Mouse (Mus musculus): Measurements from ENCODE around the gene Gbx2. TPM values are rescaled to one million over a fixed set of nuclear protein-coding genes. Genes with fewer than 3 reads are reported as not detected.

The Gbx2 gene
- polyA plus RNA-seq (2016; fragmentation: Nextera tagmentation; extraction: Ambion mirVana): 0.18 TPM in 1 of 2 replicates, not detected in the other

DNA sequence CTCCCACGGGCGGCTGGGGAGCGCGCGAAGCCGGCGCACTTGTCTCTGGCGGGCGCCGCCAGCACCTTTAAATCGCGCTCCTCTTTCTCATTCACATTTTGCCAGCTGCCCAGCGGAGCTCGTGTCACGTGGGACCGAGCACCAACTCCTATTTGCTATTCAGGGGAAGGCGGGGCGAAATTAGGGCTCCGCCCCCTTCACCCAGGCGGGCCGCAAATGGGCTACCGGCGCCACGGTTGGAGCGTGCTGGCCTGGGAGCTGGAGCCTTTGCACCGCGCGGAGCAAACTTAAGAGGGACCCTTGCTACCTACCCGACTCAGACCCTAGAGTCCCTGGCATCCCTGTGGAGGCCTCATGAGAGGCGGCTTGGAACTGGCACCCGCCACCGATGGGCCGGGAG is at the start of gene Gbx2:
Gene Gbx2 (minus strand): TSS at position 60 of the 400 bp plus-strand sequence.
- no peaks in the 10 kb centered on the region for H3K36me3 ChIP-seq
- ATAC-seq (ENCODE audit: insufficient number of reproducible peaks, low FRiP score): peak; percentile 64
- peak within 1 kb of the TSS; percentile 52 for H3K4me3 ChIP-seq
- WGBS: under 1% methylated on average over 33 of the region's 33 CpGs
- H3K27me3 ChIP-seq (replicated peaks): peaks cover 95% of the 10 kb centered on the region
- peak within 1 kb of the TSS; percentile 55; the same call in 1 of the 2 replicates for H3K9ac ChIP-seq
- no peak within 1 kb of the TSS for H3K27ac ChIP-seq (ENCODE audit: poor library complexity, severe bottlenecking)
- peak within 1 kb of the TSS; percentile 93 for H3K4me2 ChIP-seq
- no peaks in the 10 kb centered on the region; the same call in 1 of the 2 replicates for H3K9me3 ChIP-seq (replicated peaks)
- peaks cover 42% of the 10 kb centered on the region for H3K4me1 ChIP-seq (replicated peaks)

DNA sequence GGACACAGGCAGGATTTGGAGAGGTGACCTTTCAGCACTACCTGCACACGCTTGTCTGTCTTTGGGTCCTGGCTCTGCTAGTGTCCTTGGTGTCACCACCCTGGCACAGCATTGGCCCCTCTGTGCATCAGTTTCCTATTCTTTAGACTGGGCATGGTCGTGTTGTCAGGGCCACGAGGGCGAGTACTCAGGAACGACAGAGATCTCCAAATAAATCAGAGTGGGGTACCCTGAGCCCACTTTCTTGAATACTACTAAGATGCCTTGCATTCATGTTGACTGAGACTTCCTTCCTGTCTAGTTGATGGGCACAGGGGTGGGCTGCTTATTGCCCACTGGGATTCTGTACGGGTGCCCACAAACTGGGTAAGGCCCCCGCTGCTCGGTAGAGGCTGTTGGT is 46.3 kb upstream of the Gbx2 start:
- no peaks in the 10 kb centered on the region for H3K4me1 ChIP-seq (replicated peaks)
- H3K9me3 ChIP-seq (replicated peaks): no peaks in the 10 kb centered on the region
- H3K27me3 ChIP-seq (replicated peaks): peaks cover 16% of the 10 kb centered on the region; the same call in 1 of the 2 replicates
- no peak overlapping the region for H3K9ac ChIP-seq
- WGBS: 84% methylated on average over 8 of the region's 8 CpGs
- H3K4me2 ChIP-seq: no peak overlapping the region
- ATAC-seq (ENCODE audit: insufficient number of reproducible peaks, low FRiP score): no peak
- no peaks in the 10 kb centered on the region for H3K36me3 ChIP-seq
- no peak overlapping the region for H3K4me3 ChIP-seq
- no peak overlapping the region for H3K27ac ChIP-seq (ENCODE audit: poor library complexity, severe bottlenecking)

DNA sequence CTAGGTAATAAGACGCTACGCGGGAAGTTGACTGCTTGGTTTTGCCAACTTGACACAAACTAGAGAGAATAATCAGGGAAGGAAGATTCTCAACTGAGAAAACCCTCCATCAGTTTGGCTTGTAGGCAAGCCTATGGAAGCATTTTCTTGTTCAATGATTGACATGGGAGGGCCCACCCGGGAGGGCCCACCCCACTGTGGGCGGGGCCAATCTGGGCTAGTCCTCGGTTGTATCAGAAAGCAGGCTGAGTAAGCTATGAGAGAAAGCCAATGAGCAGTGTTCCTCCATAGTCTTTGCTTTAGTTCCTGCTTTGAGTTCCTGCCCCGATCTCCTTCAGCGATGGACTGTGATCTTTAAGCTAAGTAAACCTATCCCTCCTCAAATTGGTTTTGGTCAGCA is 45.4 kb upstream of the Gbx2 start:
- ATAC-seq (ENCODE audit: insufficient number of reproducible peaks, low FRiP score): no peak
- H3K4me1 ChIP-seq (replicated peaks): no peaks in the 10 kb centered on the region
- no peaks in the 10 kb centered on the region for H3K36me3 ChIP-seq
- no peak overlapping the region for H3K4me3 ChIP-seq
- no peak overlapping the region for H3K4me2 ChIP-seq
- H3K9ac ChIP-seq: no peak overlapping the region
- 71% methylated on average over 8 of the region's 8 CpGs for WGBS
- H3K27ac ChIP-seq (ENCODE audit: poor library complexity, severe bottlenecking): no peak overlapping the region
- H3K9me3 ChIP-seq (replicated peaks): no peaks in the 10 kb centered on the region
- peaks cover 25% of the 10 kb centered on the region for H3K27me3 ChIP-seq (replicated peaks)

DNA sequence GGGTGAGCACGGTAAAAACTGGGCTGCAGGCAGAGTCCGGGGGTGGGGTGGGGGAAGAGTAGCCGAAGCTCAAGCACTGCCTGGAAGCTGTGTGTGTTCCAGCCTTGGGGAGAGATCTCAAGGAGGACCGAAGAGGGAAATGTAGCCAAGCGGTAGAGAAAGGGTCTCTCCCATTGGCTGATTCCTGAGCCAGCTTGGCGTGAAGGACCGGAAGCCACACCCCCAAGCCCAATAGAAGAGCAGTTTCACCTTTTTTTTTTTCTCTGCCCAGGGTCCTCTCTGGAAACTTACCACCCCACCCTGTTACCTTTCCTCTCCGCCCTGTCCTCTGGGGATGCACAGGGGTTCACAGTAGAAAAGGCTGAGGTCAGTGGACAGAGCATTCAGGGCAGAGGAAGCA is 43.6 kb upstream of the Gbx2 start:
- no peak overlapping the region for H3K9ac ChIP-seq

DNA sequence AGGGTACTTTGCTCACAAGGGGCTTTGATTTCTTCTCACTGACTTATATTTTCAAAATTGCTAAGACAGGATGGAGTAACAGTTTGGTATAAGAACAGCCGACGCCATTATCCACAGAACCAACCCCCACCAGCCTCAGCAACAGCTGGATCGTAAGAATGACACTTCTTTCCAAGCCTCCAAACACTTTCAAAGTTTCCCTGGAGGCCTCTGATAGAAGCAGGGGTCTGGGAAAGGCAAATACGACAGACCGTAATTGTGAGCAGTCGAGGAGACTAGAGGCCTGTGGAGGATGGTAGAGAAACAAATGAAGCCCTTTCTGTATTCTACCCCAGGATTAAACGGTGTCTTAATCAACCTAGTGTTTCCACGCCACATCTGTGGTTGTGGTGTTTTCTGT is 40.9 kb upstream of the Gbx2 start:
- no peaks in the 10 kb centered on the region for H3K36me3 ChIP-seq
- no peak for ATAC-seq (ENCODE audit: insufficient number of reproducible peaks, low FRiP score)
- no peak overlapping the region for H3K4me3 ChIP-seq
- no peaks in the 10 kb centered on the region for H3K9me3 ChIP-seq (replicated peaks)
- H3K9ac ChIP-seq: no peak overlapping the region
- 51% methylated on average over 8 of the region's 8 CpGs for WGBS
- H3K27ac ChIP-seq (ENCODE audit: poor library complexity, severe bottlenecking): no peak overlapping the region
- H3K27me3 ChIP-seq (replicated peaks): peaks cover 56% of the 10 kb centered on the region
- no peak overlapping the region for H3K4me2 ChIP-seq
- peaks cover 5% of the 10 kb centered on the region for H3K4me1 ChIP-seq (replicated peaks)

More for the DNA sequence above, 43.6 kb upstream of the Gbx2 start:
- no peak overlapping the region for H3K27ac ChIP-seq (ENCODE audit: poor library complexity, severe bottlenecking)
- WGBS: 72% methylated on average over 8 of the region's 8 CpGs
- H3K9me3 ChIP-seq (replicated peaks): no peaks in the 10 kb centered on the region
- no peaks in the 10 kb centered on the region for H3K36me3 ChIP-seq
- no peak for ATAC-seq (ENCODE audit: insufficient number of reproducible peaks, low FRiP score)
- H3K4me3 ChIP-seq: no peak overlapping the region
- no peaks in the 10 kb centered on the region for H3K4me1 ChIP-seq (replicated peaks)
- H3K27me3 ChIP-seq (replicated peaks): peaks cover 39% of the 10 kb centered on the region
- no peak overlapping the region for H3K4me2 ChIP-seq

DNA sequence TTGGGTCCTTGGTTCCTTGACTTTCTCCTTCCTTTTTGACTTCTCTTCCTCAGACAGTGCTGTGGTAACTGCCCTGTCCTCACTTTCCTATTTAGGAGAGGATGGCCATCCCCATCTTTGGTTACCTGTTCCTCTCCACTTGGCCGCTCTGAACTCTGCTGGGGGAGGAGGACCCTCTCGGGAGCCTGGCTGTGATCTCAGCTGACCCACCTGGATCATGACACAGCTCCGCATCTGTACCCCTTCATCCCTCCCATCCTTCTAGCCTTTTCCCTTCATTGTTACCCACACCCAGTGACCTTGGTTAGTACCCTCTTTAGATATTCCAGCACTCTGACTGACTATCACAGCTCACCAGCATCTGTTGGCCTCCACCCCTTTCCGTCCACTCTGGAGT is 38.7 kb upstream of the Gbx2 start:
- Histone ChIP-seq H3K4me2 (no peak overlapping the region), H3K9ac (no peak overlapping the region), H3K27me3 (replicated peaks) (peaks cover 72% of the 10 kb centered on the region), H3K9me3 (replicated peaks) (no peaks in the 10 kb centered on the region), H3K4me3 (no peak overlapping the region), H3K4me1 (replicated peaks) (peaks cover 5% of the 10 kb centered on the region), H3K27ac (ENCODE audit: poor library complexity, severe bottlenecking) (no peak overlapping the region), H3K36me3 (no peaks in the 10 kb centered on the region)
- no peak for ATAC-seq (ENCODE audit: insufficient number of reproducible peaks, low FRiP score)
- WGBS: 76% methylated on average over 4 of the region's 4 CpGs

DNA sequence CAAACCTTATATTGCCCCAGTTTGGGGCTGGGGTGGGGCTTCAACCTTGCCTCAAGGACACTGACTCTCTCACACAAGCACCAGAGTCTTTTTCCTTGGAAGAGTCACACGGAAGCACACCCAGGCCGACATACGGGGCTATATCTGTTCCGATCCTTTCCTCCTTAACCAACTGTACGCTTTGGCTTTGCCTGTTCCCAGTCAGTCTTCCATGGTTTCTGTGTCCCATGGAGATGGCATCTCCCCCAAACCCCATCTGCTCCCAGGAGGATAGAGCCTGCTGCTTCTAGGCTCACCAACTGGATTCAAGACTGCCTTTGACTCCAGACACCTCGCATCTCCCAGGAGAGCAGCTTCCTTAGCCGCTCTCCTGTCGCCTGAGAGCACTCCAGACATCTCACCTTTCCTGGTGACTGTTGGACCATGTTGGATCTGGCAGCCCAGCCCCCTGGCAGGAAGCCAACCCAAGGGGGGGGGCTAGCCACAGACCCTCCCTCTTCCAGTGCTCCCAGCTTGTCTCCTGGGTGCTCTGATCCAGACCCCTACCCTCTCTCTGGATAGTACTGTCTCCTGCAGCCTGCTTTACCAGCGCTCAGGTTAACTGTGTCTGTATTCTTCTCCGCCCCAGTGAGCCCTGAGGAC is 38.2 kb upstream of the Gbx2 start:
- H3K4me3 ChIP-seq: 0 out of 2 replicates have a peak overlapping the region, but pooled peaks have one; percentile 77
- peaks cover 76% of the 10 kb centered on the region for H3K27me3 ChIP-seq (replicated peaks)
- no peak for ATAC-seq (ENCODE audit: insufficient number of reproducible peaks, low FRiP score)
- H3K9ac ChIP-seq: no peak overlapping the region
- WGBS: 46% methylated on average over 10 of the region's 10 CpGs
- no peak overlapping the region for H3K27ac ChIP-seq (ENCODE audit: poor library complexity, severe bottlenecking)
- H3K36me3 ChIP-seq: no peaks in the 10 kb centered on the region
- peak overlapping the region; percentile 98; the same call in 1 of the 2 replicates for H3K4me2 ChIP-seq
- H3K4me1 ChIP-seq (replicated peaks): peaks cover 5% of the 10 kb centered on the region
- no peaks in the 10 kb centered on the region for H3K9me3 ChIP-seq (replicated peaks)

DNA sequence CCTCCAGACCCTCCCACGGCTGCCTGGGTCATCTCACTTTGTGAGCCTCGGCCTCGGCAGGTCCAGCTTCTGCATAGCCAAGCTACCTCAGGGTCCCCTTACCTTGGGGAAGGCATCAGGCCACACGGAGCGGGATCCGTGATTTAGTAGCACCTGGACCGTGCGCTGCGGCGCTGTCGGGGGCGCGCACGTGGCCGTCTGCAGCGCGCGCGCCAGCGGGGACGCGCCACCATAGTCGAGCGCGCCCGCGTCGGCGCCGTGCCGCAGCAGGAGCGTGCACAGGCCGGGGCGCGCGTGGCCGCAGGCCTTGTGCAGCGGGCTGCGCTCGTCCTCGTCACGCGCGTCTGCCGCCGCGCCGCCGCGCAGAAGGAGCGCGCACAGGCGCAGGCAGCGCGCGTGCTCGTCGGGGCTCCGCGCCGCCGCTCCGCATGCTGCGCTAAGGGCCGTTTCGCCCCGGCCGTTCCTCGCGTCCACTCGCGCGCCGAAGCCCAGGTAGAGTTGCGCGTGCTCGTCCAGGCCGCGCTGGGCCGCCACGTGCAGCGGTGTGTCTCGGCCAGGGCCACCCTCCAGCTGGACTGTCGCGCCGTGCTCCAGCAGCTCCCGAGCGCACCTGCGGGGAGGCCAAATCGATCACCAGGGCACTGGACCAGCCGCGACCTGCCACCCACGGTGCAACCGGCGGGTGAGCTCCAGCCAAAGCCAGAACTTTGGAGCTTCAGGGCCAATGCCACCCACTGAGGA is 37.3 kb upstream of the Gbx2 start:
- H3K9ac ChIP-seq: peak overlapping the region; percentile 79
- no peaks in the 10 kb centered on the region for H3K36me3 ChIP-seq
- peaks cover 79% of the 10 kb centered on the region for H3K27me3 ChIP-seq (replicated peaks)
- H3K4me1 ChIP-seq (replicated peaks): peaks cover 5% of the 10 kb centered on the region
- H3K4me3 ChIP-seq: peak overlapping the region; percentile 77
- ATAC-seq (ENCODE audit: insufficient number of reproducible peaks, low FRiP score): peak; percentile 36; the same call in 1 of the 2 replicates
- peak overlapping the region; percentile 98 for H3K4me2 ChIP-seq
- H3K27ac ChIP-seq (ENCODE audit: poor library complexity, severe bottlenecking): no peak overlapping the region
- H3K9me3 ChIP-seq (replicated peaks): no peaks in the 10 kb centered on the region
- 1% methylated on average over 95 of the region's 95 CpGs for WGBS

DNA sequence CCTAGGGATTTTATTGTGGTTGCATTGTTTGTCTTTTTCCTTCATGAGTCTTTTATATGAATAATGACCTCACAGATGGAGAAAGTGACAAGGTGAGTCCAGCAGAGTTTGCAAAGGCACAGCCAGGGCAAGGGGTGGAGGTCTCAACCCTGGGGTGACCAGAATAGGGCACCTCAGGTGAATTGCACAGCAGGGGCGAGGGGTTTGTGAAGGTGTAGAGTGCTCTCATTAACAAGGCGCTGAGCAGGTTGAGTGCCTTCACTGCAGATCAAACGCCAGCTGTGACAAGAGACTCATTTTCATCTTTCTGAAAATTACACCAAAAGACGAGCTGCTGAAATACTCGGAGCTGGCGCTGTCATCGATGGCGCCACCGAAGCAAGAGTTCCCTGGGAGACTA is 36.6 kb upstream of the Gbx2 start:
- Histone ChIP-seq H3K4me1 (replicated peaks) (peaks cover 5% of the 10 kb centered on the region), H3K4me3 (peak overlapping the region; percentile 77; the same call in 1 of the 2 replicates), H3K36me3 (no peaks in the 10 kb centered on the region), H3K9ac (no peak overlapping the region), H3K9me3 (replicated peaks) (no peaks in the 10 kb centered on the region), H3K27ac (ENCODE audit: poor library complexity, severe bottlenecking) (no peak overlapping the region), H3K4me2 (peak overlapping the region; percentile 98), H3K27me3 (replicated peaks) (peaks cover 85% of the 10 kb centered on the region)
- WGBS: 14% methylated on average over 9 of the region's 9 CpGs
- no peak for ATAC-seq (ENCODE audit: insufficient number of reproducible peaks, low FRiP score)

DNA sequence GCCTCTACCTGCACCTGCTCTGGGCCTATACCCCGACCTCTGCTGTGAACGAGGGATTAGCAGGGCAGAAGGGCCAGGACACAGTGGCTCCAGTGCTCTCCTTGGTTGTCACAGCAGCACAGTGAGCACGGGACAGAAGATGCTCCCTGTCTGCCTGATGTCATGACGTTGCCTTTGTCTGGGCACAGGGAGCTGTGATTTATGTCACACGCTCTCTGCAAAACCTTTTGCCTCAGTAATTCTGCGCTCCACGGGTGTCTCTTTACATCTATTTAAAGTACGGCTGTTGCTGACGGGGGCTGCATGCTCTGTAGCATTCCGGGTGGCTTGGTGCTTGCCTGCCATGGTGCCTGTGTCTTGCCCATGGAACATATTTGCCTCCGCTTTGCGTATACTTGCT is 33.4 kb upstream of the Gbx2 start:
- H3K27me3 ChIP-seq (replicated peaks): peaks cover 68% of the 10 kb centered on the region
- H3K36me3 ChIP-seq: no peaks in the 10 kb centered on the region
- H3K4me3 ChIP-seq: no peak overlapping the region
- 61% methylated on average over 12 of the region's 12 CpGs for WGBS
- no peak overlapping the region for H3K4me2 ChIP-seq
- peaks cover 5% of the 10 kb centered on the region for H3K4me1 ChIP-seq (replicated peaks)
- H3K27ac ChIP-seq (ENCODE audit: poor library complexity, severe bottlenecking): no peak overlapping the region
- no peak for ATAC-seq (ENCODE audit: insufficient number of reproducible peaks, low FRiP score)
- H3K9me3 ChIP-seq (replicated peaks): no peaks in the 10 kb centered on the region
- H3K9ac ChIP-seq: no peak overlapping the region

DNA sequence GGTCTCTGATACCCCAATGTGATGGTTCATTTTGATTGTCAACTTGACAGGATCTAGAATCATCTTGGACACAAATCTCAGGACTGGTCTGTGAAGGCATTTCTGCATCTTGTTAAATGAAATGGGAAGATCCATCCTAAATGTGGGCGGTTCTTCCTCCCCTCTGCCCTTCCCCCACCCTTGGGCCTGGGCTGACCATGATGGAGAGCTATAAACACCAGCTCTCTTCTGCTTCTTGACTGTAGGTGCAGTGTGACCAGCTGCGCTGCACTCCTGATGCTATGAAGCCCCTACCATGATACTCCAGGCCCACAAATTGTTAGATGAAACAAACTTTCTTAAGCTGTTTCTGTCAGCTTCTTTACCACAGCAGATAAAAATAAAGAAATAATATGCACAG is 32.3 kb upstream of the Gbx2 start:
- Histone ChIP-seq H3K9ac (no peak overlapping the region), H3K36me3 (no peaks in the 10 kb centered on the region), H3K4me1 (replicated peaks) (no peaks in the 10 kb centered on the region; the same call in 1 of the 2 replicates), H3K9me3 (replicated peaks) (no peaks in the 10 kb centered on the region), H3K4me3 (no peak overlapping the region), H3K27ac (ENCODE audit: poor library complexity, severe bottlenecking) (no peak overlapping the region), H3K27me3 (replicated peaks) (peaks cover 64% of the 10 kb centered on the region), H3K4me2 (no peak overlapping the region)
- whole genome bisulfite sequencing: 90% methylated on average over 2 of the region's 2 CpGs
- ATAC-seq (ENCODE audit: insufficient number of reproducible peaks, low FRiP score): no peak

Data from heart, embryonic 12.5 days (tissue).